Mouse (Mus musculus) neural tube, embryonic 11.5 days (tissue): ENCODE measurements around the gene Fads2. TPM values are rescaled to one million over a fixed set of nuclear protein-coding genes. Genes with fewer than 3 reads are reported as not detected.

Experiments
- ATAC-seq: fragments of 200-750 bp; cut with Nextera tagmentation; 2 replicates; pipeline ENCODE4 v1.8.0; 2017; ENCODE audit warnings: moderate number of reproducible peaks, mild to moderate bottlenecking, moderate TSS enrichment, moderate library complexity; ENCODE audit not compliant: insufficient read depth, low FRiP score, low TSS enrichment
- DNase-seq: peaks from one replicate; pipeline ENCODE4 v3.0.0-alpha.2; 2015; ENCODE audit warnings: low spot score
- H3K27ac ChIP-seq: fragments of 300-500 bp; sonication (generic); 2 replicates; pipeline ENCODE4 v1.5.1; 2014; ENCODE audit warnings: low read depth, mild to moderate bottlenecking, low read length
- H3K27me3 ChIP-seq: fragments of 300-500 bp; sonication (generic); 2 replicates; pipeline ENCODE4 v1.6.1; 2014; ENCODE audit warnings: mild to moderate bottlenecking, low read length, mixed read lengths; ENCODE audit not compliant: control insufficient read depth, insufficient read depth
- H3K36me3 ChIP-seq: fragments of 300-500 bp; sonication (generic); 2 replicates; pipeline ENCODE4 v1.6.1; 2014; ENCODE audit warnings: mild to moderate bottlenecking, low read length, moderate library complexity, mixed read lengths; ENCODE audit not compliant: control insufficient read depth, insufficient read depth
- H3K4me1 ChIP-seq: fragments of 300-500 bp; sonication (generic); 2 replicates; pipeline ENCODE4 v1.6.1; 2014; ENCODE audit warnings: low read length, mixed read lengths; ENCODE audit not compliant: control insufficient read depth, insufficient read depth
- H3K4me2 ChIP-seq: fragments of 300-500 bp; sonication (generic); 2 replicates; pipeline ENCODE4 v1.6.1; 2014; ENCODE audit warnings: low read depth, mild to moderate bottlenecking, moderate library complexity
- H3K4me3 ChIP-seq: fragments of 300-500 bp; sonication (generic); 2 replicates; pipeline ENCODE4 v1.5.1; 2014; ENCODE audit warnings: low read depth, low read length
- H3K9ac ChIP-seq: fragments of 300-500 bp; sonication (generic); 2 replicates; pipeline ENCODE4 v1.6.1; 2014; ENCODE audit warnings: mild to moderate bottlenecking, low read length
- H3K9me3 ChIP-seq: fragments of 300-500 bp; sonication (generic); 2 replicates; pipeline ENCODE4 v1.6.1; 2016; ENCODE audit warnings: low read length; ENCODE audit not compliant: control insufficient read depth
- WGBS: fragments of 180-500 bp; shearing (Covaris S2); extraction: QIAGEN DNeasy Blood & Tissue Kit; methylation state at CpG from one replicate; pipeline ENCODE4 v1.1.7; 2014; 5-methylcytosine and 5-hydroxymethylcytosine counted together
- polyA plus RNA-seq: library from polyadenylated mRNA; unstranded; fragments of >200 nt; fragmentation: Nextera tagmentation; extraction: Ambion mirVana; gene quantifications from 2 replicates; pipeline ENCODE4 v1.2.1, GENCODE M21; 2014

Fads2 gene
- polyA plus RNA-seq, 1 experiment from 2014 or later, result 48.9 TPM

DNA sequence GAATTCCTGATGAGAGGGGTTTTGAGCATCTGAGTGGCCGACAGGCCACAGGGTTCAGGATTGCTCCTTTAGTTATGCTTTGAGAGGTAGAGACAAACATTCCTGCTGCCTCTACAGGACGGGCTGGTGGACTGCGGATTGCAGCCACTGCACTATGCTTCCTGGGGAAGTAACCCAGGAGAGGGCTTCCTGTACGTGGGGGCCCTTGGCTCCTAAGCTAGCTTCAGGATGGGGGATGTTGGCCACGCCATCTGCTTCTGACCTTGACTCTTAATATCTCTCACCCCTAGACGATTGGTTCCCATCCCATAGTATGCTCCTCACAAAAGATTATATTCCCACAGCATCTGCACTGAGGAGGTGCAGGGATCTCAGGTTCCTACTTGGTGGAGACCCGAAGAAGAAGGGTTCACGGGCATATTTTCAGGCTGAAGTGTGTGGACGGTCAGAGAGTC is 78.2 kb downstream of the Fads2 start:
- WGBS, result 66% methylated on average over 9 of the region's 9 CpGs
- Histone ChIP-seq H3K9me3 (no peaks in the 10 kb centered on the region), H3K36me3 (no peaks in the 10 kb centered on the region), H3K27me3 (no peaks in the 10 kb centered on the region), H3K4me1 (peaks cover 4% of the 10 kb centered on the region; the same call in 1 of the 2 replicates), H3K27ac (no peak overlapping the region), H3K9ac (no peak overlapping the region; the same call in 1 of the 2 replicates), H3K4me3 (no peak overlapping the region), H3K4me2 (no peak overlapping the region)
- ATAC-seq (no peak), DNase-seq (no peak)

DNA sequence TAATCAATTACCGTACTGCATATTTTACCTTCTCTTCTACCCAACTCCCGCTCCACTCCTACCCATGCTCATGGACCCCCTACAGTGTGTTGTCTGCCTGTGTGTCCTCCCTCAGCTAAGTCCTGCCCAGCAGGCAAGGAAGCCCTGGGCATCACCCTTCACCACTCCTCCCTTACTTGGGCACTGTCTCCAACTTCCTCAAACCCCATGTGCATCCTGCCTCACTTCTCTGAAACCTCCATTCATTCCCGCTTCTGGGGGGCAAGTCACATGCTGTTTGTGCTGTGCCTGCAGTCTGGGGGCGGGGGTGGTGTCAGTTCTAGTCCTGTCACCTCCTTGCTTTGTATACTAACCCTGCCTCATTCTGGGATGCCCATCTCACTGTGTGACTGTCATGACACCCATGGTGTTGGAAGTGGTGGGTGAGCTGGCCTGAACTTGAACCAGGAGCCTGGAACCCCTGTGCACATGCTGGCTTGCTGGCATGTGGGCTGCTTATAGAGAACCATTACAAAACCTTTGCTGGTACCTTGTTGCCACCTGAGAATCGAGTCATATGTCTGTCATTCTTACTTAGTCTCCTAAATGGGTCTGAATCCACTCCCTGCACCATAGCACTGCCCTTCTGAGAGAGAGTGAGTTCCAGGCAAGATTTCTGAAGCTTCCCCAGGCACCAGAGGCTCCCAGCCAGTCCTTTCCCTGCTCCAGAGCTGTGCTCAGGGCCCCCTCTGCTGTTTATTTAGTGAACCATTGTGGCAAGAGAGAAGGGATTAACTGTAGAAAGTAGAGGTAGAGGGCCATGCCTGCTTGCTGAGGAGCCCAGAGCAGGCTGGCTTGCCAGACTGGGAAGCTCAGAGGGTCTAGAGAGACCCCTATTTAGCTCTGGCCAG is 78.9 kb downstream of the Fads2 start:
- DNase-seq (peak; percentile 40), ATAC-seq (no peak)
- WGBS, result 70% methylated on average over 5 of the region's 5 CpGs
- Histone ChIP-seq H3K4me1 (peaks cover 5% of the 10 kb centered on the region; the same call in 1 of the 2 replicates), H3K4me3 (no peak overlapping the region), H3K27ac (no peak overlapping the region; the same call in 1 of the 2 replicates), H3K27me3 (no peaks in the 10 kb centered on the region), H3K9me3 (no peaks in the 10 kb centered on the region), H3K9ac (no peak overlapping the region; the same call in 1 of the 2 replicates), H3K4me2 (no peak overlapping the region), H3K36me3 (no peaks in the 10 kb centered on the region)

DNA sequence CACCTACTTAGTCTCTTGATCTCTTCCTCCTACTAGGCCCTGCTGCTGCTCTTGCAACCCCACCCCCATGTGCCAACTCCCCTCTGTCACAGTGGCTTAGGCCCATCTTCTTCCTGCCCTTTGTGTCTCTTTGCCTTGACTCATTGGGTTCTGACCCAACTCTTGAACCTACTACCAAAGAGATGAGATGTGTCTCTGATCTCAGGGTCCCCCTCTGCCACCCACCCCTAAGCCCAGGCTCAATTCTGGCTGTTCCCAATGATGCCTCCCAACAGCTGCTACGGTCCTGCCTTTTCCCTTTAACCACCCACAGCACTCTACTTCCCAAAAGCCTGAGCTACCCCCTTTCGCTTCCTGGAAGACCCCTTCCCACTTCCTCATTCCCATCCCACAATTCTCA is 79.6 kb downstream of the Fads2 start:
- 89% methylated on average over 2 of the region's 2 CpGs for WGBS
- H3K4me1 ChIP-seq, result peaks cover 6% of the 10 kb centered on the region; the same call in 1 of the 2 replicates
- no peak overlapping the region for H3K4me2 ChIP-seq
- no peak for ATAC-seq
- H3K9me3 ChIP-seq, result no peaks in the 10 kb centered on the region
- DNase-seq, result no peak
- H3K36me3 ChIP-seq, result no peaks in the 10 kb centered on the region
- H3K27ac ChIP-seq, result no peak overlapping the region
- H3K4me3 ChIP-seq, result no peak overlapping the region
- H3K9ac ChIP-seq, result no peak overlapping the region
- H3K27me3 ChIP-seq, result no peaks in the 10 kb centered on the region

DNA sequence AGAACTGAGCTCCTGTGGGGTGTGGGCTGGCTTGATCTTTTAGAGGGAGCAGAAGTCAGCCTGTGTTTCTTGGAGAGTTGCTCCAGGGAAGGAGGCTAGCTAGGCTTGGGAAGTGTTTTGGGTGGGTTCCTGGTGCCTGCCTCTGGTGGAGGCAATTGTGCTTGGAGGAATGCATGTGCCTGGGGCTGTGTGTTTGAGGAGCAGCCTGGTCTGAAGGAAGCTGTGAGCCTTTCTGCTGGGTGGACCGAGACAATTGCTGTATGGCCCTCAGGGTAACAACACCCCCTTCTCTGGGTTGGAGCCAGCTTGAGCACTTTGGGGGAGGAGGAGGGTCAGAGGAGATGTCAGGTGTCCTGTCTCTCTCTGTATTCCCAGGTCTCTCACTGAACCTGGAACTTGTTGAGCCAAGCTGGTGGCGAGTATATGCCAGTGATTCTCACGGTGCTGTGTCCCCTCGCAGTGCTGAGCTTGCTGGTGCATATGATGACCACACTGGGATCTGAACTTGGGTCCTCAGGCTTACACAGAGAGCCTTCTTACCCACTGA is 82.3 kb downstream of the Fads2 start:
- Histone ChIP-seq H3K4me1 (peaks cover 6% of the 10 kb centered on the region; the same call in 1 of the 2 replicates), H3K4me2 (peak overlapping the region; percentile 80), H3K36me3 (no peaks in the 10 kb centered on the region), H3K27me3 (no peaks in the 10 kb centered on the region), H3K4me3 (peak overlapping the region; percentile 51; the same call in 1 of the 2 replicates), H3K9ac (no peak overlapping the region), H3K27ac (no peak overlapping the region), H3K9me3 (no peaks in the 10 kb centered on the region)
- no peak for ATAC-seq
- no peak for DNase-seq
- WGBS, result 59% methylated on average over 4 of the region's 4 CpGs

DNA sequence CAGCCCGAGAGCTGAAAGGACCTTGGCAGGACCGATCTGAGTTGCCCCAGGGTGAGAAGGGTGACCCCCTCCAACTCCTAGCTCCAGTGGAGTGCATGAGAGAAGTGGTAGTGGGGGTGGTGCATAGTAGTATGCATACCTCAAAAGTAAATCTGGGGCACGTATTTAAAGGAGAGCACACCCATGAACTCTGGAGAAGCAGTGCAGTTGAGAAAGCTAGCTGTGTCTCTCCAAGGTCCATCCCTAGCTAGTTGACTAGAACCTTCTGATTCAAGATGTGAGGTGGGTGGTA is 83.1 kb downstream of the Fads2 start:
- Histone ChIP-seq H3K4me3 (peak overlapping the region; percentile 51), H3K27me3 (no peaks in the 10 kb centered on the region), H3K9ac (peak overlapping the region; percentile 68), H3K4me1 (peaks cover 6% of the 10 kb centered on the region; the same call in 1 of the 2 replicates), H3K9me3 (no peaks in the 10 kb centered on the region), H3K4me2 (peak overlapping the region; percentile 80), H3K27ac (no peak overlapping the region), H3K36me3 (no peaks in the 10 kb centered on the region)
- ATAC-seq (no peak), DNase-seq (no peak)
- WGBS, result 2% methylated on average over 3 of the region's 3 CpGs

DNA sequence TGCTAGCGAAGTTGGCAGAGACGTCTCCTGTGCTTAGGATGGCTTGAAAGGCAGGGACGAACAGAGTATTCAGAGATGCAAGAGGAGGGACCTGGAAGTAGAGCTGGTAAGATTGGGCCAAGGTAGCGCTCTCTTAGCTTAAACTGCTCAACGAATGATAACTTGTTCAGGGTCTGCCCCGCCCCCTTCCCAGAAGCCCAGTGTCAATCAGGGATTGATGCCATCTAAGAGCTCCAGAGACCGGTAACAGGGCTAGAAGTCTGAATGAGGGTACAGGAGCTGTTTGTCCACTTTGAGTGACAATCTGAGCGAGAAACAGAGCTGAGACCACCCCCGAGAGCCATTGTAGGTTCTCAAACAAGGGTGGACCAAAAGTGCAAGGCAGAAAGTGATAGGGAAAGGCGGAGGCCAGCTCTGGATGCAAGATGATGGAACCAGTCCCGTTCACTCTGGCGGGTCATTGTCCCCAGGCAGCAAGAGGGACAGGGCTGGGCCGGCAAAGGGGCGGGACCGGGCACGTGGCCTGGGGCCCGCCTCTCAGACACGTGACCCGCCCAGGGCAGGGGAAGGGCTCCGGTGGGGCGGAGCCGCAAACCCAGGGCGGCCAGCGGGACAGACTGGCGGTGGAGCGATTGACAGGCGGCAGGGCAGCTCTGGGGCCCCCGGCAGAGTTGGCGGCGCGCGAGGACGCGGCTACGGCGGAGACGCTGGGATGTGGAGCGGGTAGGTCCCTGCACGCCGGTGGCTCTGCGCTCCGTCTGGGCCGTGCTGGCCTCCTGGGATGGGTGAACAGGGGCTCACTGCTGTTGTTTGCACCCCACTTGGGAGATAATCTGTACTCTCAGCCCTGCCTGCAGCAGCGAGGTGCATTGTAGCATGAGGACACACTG is 83.7 kb downstream of the Fads2 start:
- Histone ChIP-seq H3K27ac (peak overlapping the region; percentile 37; the same call in 1 of the 2 replicates), H3K4me1 (peaks cover 6% of the 10 kb centered on the region; the same call in 1 of the 2 replicates), H3K27me3 (no peaks in the 10 kb centered on the region), H3K9ac (peak overlapping the region; percentile 68), H3K4me2 (peak overlapping the region; percentile 80), H3K9me3 (no peaks in the 10 kb centered on the region), H3K4me3 (peak overlapping the region; percentile 51), H3K36me3 (no peaks in the 10 kb centered on the region)
- ATAC-seq (peak; percentile 98), DNase-seq (peak; percentile 93)
- WGBS, result 6% methylated on average over 43 of the region's 44 CpGs

DNA sequence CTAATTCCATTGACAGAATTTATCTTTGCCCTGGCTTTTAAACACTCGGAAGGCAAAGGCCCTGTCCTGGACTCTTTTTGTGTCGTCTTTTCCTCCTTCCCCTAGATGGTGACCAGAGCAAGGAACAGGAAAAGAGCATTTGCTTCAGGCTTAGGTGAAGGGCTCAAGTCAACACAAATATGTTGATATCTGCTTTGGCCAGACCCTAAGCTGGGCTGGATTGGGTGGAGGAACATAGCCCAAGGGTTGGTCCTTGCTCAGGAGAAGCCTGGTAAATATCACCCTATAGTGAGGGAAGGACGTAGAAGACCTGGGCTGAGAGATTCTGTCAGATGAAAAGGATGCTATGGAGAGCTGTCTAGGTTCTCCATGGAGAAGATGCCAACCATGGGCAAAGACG is 85.4 kb downstream of the Fads2 start:
- H3K9ac ChIP-seq, result no peak overlapping the region
- WGBS, result 92% methylated on average over 4 of the region's 4 CpGs
- no peaks in the 10 kb centered on the region for H3K36me3 ChIP-seq
- no peak overlapping the region for H3K27ac ChIP-seq
- H3K9me3 ChIP-seq, result no peaks in the 10 kb centered on the region
- no peak overlapping the region for H3K4me2 ChIP-seq
- ATAC-seq (no peak), DNase-seq (no peak)
- peaks cover 6% of the 10 kb centered on the region; the same call in 1 of the 2 replicates for H3K4me1 ChIP-seq
- H3K4me3 ChIP-seq, result no peak overlapping the region
- no peaks in the 10 kb centered on the region for H3K27me3 ChIP-seq

DNA sequence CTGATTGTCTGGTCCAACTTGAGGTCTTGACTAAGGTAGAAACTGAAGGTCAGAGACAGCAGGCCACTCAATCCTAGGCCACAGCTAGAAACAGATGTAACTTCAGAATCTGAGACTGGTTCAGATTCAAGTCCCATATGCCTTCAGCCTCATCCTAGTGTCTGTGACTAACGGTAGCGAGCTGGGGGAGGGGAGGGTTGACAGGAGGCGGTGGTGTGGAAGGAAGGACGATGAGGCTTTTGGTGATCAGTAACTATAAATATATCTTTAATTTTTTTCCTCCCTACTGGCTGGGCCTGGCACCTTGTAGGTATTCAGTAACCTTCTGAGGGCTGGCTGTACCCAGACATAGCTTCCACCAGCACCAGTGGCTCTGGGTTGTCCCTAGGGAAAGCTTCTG is 86.1 kb downstream of the Fads2 start:
- Histone ChIP-seq H3K4me2 (no peak overlapping the region), H3K27ac (no peak overlapping the region), H3K4me1 (peaks cover 6% of the 10 kb centered on the region; the same call in 1 of the 2 replicates), H3K9me3 (no peaks in the 10 kb centered on the region), H3K9ac (no peak overlapping the region), H3K4me3 (no peak overlapping the region), H3K27me3 (no peaks in the 10 kb centered on the region), H3K36me3 (no peaks in the 10 kb centered on the region)
- no peak for DNase-seq
- ATAC-seq, result no peak
- 68% methylated on average over 4 of the region's 4 CpGs for WGBS
